Mouse (Mus musculus): Measurements from ENCODE around the gene Aplf.

DNA sequence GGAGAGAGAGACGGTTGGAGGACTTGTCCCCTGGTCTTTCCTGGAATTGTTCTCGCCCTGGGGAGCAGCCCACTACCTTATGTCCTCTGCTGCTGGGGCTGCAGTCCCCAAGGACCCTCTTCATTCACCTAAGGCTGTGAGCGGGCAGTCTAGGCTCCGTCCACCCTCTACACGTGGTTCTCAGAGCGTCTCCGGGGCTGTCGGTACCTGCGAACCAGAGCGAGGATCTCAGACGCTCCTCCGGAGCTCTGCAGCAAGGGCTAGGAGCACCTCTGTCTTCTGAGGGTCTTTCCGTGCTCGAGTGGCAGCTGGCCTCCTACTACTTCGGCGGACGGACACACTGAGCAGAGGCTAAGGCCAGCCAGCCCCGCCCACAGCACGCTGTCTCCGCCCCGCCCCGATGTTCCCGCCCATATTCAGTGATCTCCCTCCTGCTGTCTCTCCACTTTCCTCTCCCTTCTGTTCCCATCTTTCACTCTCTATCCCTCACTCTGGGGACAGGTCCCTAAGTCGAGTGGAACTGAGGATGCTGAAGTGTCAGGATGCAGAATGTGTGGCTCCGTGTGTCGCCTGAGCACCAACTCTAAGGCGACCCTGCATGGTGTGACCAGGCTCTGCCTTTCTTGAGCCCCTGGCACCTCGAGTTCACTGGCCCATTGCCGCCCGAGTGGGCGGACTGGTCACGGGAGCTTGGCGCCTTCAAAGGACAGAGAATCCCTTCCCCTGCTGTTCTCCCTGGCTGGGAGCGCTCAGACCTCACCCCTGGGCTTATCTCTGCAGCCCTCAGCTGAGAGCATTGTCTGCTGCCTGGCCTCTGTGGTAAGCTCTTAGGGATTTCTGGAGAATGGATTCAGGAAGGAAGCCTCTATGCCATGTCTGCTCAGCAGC, 81.4 kb downstream of the Aplf start, which contains the start of gene Prokr1:
- no peak for TF ChIP-seq POLR2A (IDR thresholded peaks at IDR 0.05; ENCODE audit: extremely low read depth, insufficient read depth, low read length)
- no peak for TF ChIP-seq CTCF (IDR thresholded peaks at IDR 0.05; ENCODE audit: low read depth, low read length)
